Mouse (Mus musculus) ovary, postnatal 14 days (tissue): Measurements from ENCODE around the gene Mreg.

Experiments used
- DNase-seq: peaks from one replicate; pipeline ENCODE4 v3.0.0; 2022; ENCODE audit warnings: low spot score

Mreg gene

DNA sequence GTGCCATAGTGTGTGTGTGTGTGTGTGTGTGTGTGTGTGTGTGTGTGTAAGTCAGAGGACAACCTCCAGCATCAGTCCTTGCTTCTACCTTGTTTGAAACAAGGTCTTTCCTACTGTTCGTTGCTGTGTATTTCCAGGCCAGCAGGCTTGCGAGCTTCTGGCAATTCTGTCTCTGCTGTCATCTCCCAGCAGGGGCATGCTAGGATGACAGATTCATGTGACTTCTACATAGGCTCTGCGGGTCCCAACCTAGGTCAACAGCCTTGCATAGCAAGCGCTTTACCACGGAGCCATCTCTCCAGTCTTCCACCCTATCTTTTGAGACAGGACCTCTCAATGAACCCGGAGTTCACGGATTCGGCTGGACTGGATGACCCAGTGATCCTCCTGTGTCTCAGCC is 20.7 kb downstream of the Mreg start:
- no peak for DNase-seq

DNA sequence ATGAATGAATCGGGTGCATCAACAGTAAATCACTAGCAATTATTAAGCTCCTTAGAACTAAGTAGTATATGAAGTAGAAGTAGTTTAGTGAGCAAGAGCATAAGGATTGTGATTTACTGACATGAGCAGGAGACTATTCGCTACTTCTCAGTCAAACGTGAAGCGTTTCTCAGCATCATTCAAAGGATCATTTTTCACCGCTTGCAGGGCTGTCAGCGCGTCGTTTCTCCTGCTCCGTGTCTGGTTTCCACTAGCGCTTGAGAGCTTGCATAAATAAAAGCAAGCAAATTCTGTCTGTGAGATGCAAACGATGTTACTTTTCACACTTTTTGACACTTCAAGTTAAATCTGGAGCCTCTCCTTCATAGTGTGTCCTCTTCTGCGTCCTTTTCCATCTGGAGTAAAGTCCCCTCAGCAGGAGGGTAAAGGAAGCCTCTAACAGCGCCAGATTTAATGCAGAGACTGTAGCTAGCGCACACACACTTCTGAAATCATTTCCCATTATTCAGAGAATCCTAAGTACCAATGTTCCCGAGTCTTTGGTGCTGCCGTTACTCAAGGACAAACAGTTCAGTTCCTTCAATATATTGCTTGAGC is 23.9 kb downstream of the Mreg start:
- no peak for DNase-seq

DNA sequence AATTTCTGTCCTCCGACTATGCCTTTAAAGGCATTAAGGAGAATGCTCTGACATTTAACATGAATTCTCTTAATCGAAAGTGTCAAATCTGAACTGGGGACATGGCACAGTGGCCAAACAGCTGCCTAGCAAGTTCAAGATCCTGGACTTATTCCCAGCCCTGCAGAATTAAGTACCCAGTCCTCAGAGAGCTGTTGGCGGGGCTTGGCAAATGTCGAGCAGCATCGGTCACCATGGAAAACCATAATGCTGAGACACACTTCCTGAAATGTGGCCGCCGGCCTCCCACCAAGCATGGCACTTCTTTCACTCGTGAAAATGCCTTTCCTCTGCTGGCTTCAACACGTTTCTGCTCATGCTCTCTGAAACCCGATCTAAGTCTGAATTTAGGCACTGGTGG is 24.6 kb downstream of the Mreg start:
- no peak for DNase-seq

- no peak for DNase-seq
Measured at GRCm38 (mm10) chr1:72186151-72186550, 26.0 kb downstream of the Mreg start.

DNA sequence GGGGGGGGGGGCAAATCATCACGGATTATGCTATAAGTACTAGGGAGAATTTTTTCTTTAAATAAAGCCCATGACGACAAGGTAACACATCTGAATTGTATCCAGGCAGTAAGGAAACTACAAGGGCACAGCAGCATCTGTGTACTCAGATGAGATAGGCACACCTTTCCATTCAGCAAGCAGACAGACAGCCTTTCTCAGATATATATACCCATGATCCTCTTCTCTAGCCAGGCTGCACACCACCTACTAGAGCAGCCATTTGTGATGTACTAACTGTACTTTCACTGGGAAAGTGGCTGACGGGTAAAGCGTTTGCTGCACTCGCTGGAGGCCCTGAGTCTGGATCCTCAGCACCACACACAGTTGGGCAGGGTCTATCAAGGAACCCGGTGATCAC is 28.6 kb downstream of the Mreg start:
- no peak for DNase-seq

- DNase-seq = no peak
Measured at GRCm38 (mm10) chr1:72182930-72183499, 29.1 kb downstream of the Mreg start.

DNA sequence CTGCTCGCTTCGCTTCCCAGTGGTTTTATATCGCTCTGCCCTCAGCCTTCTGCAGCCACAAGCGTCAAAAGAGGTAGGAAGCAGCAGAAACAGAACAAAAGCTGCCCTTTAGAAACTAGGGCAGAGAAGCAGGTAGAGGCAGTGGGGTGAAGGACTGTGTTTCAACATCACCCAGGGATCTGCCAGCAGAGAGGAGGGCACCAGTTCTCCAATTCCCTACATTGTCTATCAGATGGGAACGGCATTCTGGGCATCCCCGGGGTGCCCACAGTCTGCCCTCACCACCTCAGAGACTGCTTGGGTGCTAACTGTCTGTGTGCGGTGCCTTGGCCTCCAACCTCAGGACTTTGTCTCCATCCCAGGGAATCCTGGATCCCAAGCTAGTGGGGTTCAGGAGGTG is 32.2 kb downstream of the Mreg start:
- no peak for DNase-seq

DNA sequence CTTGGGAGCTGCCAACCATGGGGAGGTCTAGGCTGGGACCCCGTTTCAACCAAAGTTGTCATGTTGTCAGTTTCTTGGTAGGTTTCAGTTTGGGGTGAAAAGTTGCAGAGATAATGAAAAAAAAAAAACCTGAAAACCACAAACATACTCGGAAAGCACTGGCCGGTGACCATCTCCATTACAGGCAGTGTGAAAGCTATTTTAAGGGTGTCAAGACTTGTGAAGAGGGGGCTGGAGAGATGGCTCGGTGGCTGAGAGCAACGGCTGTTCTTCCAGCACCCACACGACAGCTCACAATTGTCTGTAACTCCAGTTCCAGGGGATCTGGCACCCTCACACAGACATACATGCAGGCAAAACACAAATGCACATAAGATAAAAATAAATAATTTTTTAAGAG is 35.9 kb downstream of the Mreg start:
- DNase-seq = no peak

GRCm38 (mm10) chr1:72174183-72174582 is 37.9 kb downstream of the Mreg start:
- no peak for DNase-seq

DNA sequence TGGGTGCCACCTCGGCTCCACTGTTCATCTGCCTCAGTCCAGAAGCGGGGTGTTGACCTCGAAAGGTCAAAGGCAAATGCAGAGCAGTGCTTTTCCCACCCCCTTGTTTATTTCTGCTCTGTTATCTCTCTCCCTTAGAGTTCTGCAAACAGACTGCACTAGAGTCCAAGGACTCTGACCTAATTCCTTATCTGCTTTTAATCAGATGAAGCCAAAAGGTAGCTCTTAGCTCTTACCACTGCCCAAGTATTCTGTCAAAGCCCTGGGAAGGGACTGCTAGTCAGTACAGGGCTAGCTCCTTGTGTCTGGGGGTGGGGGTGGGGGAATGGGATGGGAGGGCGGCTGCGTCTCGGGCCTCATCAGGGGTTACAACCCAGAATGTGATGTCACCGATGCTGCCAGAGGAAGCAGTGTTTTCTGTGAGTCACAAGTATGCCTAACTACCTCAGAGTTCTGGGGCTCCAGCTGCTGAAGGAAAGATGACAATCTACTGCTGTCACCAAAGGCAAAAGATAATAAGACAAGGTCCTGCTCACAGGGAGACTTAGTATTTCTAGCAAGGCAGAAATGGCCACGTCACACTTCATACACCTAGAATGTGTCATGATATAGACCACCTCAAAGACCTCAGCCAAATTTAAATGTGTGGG is 38.6 kb downstream of the Mreg start:
- DNase-seq = no peak

DNA sequence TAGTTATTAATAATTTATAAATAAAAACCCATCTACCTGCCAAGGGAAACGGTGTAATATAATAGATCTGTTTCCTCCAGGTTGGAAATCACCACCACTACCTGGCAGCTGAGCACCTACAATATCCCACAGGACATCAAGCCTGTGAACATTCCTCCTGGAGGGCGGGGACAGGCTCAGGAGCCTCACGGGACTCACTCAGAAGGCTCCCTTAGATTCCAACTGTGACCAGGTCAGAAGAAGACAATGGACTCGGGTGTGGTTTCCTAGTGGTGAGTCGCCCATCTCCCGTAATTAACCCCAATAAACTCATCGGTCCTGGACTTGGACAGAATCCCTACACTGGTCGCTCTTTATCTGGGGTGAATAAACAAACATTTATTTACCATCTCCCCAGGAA is 39.3 kb downstream of the Mreg start:
- DNase-seq = no peak

GRCm38 (mm10) chr1:72171001-72171860 is 40.9 kb downstream of the Mreg start:
- no peak for DNase-seq

DNA sequence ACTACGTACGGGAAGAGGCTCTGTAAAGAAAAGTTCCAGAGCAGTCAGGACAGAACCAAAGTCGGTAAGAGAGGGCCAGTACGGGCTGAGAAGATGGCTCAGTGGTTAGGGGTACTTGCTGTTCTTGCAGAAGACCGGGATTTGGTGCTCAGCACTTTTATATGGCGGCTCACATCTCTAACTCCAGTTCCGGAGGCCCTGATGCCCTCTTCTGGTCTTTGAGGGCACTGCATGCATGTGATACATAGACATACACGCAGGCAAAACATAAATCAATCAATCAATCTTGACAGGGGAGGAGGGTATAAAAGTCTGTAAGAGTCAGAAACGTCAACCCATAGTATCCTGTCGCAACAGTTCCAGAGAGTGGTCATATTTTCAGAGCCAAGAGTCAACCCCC is 45.1 kb downstream of the Mreg start:
- no peak for DNase-seq

- DNase-seq = no peak
Measured at GRCm38 (mm10) chr1:72166468-72166814, 45.7 kb downstream of the Mreg start.

DNA sequence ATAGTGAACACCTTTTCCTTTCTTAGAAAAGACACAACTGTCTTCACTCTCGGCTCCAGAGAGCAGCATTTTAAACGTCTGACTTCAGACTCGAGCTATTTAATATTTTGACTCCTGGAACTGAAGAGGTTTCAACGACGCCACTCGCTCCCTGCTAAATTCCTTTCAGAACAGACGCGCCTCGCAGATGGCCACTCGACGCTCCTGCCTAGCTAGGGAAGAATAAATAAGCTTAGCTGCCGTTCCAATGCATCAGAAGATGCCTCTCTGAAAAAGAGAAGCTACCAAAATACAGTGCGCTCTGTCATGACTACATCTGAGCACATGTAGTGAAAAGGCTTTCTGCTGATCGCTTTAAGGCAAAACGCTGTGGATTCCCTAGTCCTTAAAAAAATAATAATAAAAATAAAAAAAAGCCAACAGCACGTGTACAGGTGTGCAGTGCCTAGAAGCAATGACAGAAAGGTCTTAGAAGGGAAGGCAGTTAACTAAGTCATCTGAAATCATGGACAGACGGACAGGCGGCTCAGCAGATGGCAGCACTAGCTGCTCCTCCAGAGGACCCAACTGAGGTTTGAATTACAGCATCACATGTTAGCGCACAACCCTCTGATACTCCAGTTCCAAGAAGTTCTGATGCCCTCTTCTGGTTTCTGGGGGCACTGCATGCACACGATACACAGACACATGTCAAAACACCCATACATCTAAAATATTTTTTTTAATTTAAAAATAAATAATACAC is 46.2 kb downstream of the Mreg start:
- no peak for DNase-seq

DNA sequence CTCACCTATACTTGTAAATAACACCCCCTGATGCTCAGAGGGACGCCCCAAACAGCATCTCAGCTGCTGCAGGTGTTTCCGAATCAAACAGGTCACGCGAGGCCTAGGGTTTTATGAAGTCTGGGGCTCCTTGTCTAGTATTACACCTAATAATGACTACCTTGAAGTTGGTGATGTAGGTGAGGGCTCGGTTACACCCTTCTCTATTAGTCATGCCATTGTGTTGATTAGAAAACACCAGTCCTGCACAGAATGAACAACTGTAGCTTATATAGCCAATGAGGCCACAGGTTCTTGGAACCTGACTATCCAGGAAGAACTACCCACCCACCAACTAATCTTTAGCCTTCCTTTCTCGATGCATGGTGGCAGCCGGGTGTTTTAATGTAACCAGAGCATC is 51.8 kb downstream of the Mreg start:
- no peak for DNase-seq

DNA sequence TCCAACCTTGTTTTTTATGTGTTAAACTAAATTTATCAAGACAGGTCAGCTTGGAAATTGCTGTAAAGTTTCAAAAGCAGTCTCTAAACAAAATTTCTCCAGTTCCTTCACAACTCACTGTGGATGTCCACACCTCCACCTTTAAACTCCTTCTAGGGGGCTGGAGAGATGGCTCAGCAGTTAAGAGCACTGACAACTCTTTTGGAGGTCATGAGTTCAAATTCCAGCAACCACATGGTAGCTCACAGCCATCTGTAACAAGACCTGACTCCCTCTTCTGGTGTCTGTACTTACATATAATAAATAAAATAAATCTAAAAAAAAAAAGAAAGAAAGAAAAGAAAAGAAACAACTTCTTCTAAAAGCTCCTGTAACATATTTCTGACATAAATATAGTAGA is 67.1 kb downstream of the Mreg start:
- no peak for DNase-seq

- no peak for DNase-seq
Measured at GRCm38 (mm10) chr1:72144426-72144825, 67.7 kb downstream of the Mreg start.

GRCm38 (mm10) chr1:72141893-72142480 is 70.1 kb downstream of the Mreg start:
- peak; percentile 44 for DNase-seq

DNA sequence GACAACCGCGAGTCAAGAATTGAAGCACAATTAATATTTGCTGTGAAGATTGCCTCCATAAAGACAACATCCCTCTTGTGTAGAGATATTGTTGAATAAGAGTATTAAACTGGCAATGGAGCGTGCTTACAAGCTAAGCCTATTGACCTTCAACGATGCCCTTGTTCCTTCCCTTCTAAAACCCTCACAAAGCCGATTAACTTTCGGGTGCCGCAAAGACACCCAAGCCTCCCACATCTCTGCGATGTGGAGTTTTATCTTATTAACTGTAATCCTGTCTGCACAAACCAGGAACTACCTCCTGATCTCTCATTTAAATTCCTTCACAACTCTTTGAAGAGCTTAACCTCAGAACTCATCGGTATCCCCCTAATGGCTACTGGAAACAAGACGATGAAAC is 76.0 kb downstream of the Mreg start:
- no peak for DNase-seq

GRCm38 (mm10) chr1:72134534-72134933 is 77.6 kb downstream of the Mreg start:
- DNase-seq = no peak
